Mouse (Mus musculus) liver, embryonic 15.5 days (tissue): ENCODE measurements around the gene Rangrf. TPM values are rescaled to one million over a fixed set of nuclear protein-coding genes. Genes with fewer than 3 reads are reported as not detected.
A peak's percentile ranks its signal among the peaks of the same experiment; 100 is the strongest.

Source experiments
- microRNA-seq: library from miRNA; unstranded; fragments of <30 nt; microRNA quantifications from one replicate; pipeline ENCODE4, GENCODE M21; 2016
- polyA plus RNA-seq: library from polyadenylated mRNA; unstranded; fragments of >200 nt; fragmentation: Nextera tagmentation; extraction: Ambion mirVana; gene quantifications from 2 replicates; pipeline ENCODE4 v1.2.1, GENCODE M21; 2015

The Rangrf gene
- polyA plus RNA-seq, 1 experiment from 2014 or later: 22.4 TPM

Small RNAs within 50 kb of the gene (microRNA-seq; reads per million reads assigned to microRNA genes)
- gene Mir3062: 3.8 reads per million, percentile 11 among the genes with 10 or more reads in this experiment

Other genes with a start within 250 kb of the Rangrf start
- 37.6 and 41.7 TPM in 2 replicates for gene Ndel1, start 103.3 kb downstream of the Rangrf start, polyA plus RNA-seq
- gene Rnf222, start 86.6 kb downstream of the Rangrf start, polyA plus RNA-seq: 0.13 TPM in 2 replicates
- gene Rpl26, start 73.6 kb downstream of the Rangrf start, polyA plus RNA-seq: 434 and 517 TPM in 2 replicates
- not detected in 2 replicates for gene Odf4, start 48.1 kb downstream of the Rangrf start, polyA plus RNA-seq
- 1.4 and 1.8 TPM in 2 replicates for gene Arhgef15, start 17.7 kb downstream of the Rangrf start, polyA plus RNA-seq
- gene Slc25a35, start 7.1 kb downstream of the Rangrf start, polyA plus RNA-seq: 0.44 and 0.46 TPM in 2 replicates
- 17.0 and 18.5 TPM in 2 replicates for gene Pfas, start 33.3 kb upstream of the Rangrf start, polyA plus RNA-seq
- gene Ctc1, start 40.7 kb upstream of the Rangrf start, polyA plus RNA-seq: 20.5 and 20.9 TPM in 2 replicates
- gene Aurkb, start 70.5 kb upstream of the Rangrf start, polyA plus RNA-seq: 111 and 115 TPM in 2 replicates
- 4.3 and 5.3 TPM in 2 replicates for gene Borcs6, start 84.5 kb upstream of the Rangrf start, polyA plus RNA-seq
- 20.2 and 21.6 TPM in 2 replicates for gene Tmem107, start 95.6 kb upstream of the Rangrf start, polyA plus RNA-seq
- gene Vamp2, start 113.3 kb upstream of the Rangrf start, polyA plus RNA-seq: 14.9 and 19.6 TPM in 2 replicates
- 6.4 and 7.6 TPM in 2 replicates for gene Per1, start 120.0 kb upstream of the Rangrf start, polyA plus RNA-seq
- gene Hes7, start 145.2 kb upstream of the Rangrf start, polyA plus RNA-seq: 0.12 and 0.18 TPM in 2 replicates
- gene 9130213A22Rik, start 147.4 kb upstream of the Rangrf start, polyA plus RNA-seq: 0.07 TPM in 1 of 2 replicates, not detected in the other
- 0.13 TPM in 1 of 2 replicates, not detected in the other for gene Aloxe3, start 150.7 kb upstream of the Rangrf start, polyA plus RNA-seq
- not detected in 2 replicates for gene Alox12b, start 181.8 kb upstream of the Rangrf start, polyA plus RNA-seq
- 0.05 and 0.06 TPM in 2 replicates for gene Alox8, start 222.7 kb upstream of the Rangrf start, polyA plus RNA-seq